Mouse (Mus musculus): Measurements from ENCODE around the gene Mgst2. TPM values are rescaled to one million over a fixed set of nuclear protein-coding genes. Genes with fewer than 3 reads are reported as not detected.

The Mgst2 gene
- polyA plus RNA-seq, 1 experiment from 2014 or later, result 0.90 TPM

GRCm38 (mm10) chr3:51659415-51659814 is 745 bp upstream of the Mgst2 start:
- ATAC-seq (replicated peaks; ENCODE audit: insufficient number of reproducible peaks, low FRiP score, low TSS enrichment, low read depth), result no peak
- 89% methylated on average over 5 of the region's 5 CpGs for WGBS
- Histone ChIP-seq H3K4me2 (ENCODE audit: low read depth, low read length) (no peak overlapping the region), H3K36me3 (replicated peaks; ENCODE audit: control insufficient read depth, insufficient read depth, low read depth, low read length) (no peaks in the 10 kb centered on the region), H3K9me3 (replicated peaks; ENCODE audit: control insufficient read depth, low read length) (no peaks in the 10 kb centered on the region), H3K4me1 (ENCODE audit: control insufficient read depth, insufficient read depth, low read length) (no peaks in the 10 kb centered on the region), H3K27me3 (ENCODE audit: control insufficient read depth, insufficient read depth, low read length) (no peaks in the 10 kb centered on the region), H3K4me3 (ENCODE audit: low read depth, low read length) (no peak overlapping the region), H3K27ac (replicated peaks; ENCODE audit: low read depth, low read length) (no peak overlapping the region), H3K9ac (replicated peaks; ENCODE audit: low read length) (no peak overlapping the region)
- no peak for DNase-seq (ENCODE audit: low spot score)

DNA sequence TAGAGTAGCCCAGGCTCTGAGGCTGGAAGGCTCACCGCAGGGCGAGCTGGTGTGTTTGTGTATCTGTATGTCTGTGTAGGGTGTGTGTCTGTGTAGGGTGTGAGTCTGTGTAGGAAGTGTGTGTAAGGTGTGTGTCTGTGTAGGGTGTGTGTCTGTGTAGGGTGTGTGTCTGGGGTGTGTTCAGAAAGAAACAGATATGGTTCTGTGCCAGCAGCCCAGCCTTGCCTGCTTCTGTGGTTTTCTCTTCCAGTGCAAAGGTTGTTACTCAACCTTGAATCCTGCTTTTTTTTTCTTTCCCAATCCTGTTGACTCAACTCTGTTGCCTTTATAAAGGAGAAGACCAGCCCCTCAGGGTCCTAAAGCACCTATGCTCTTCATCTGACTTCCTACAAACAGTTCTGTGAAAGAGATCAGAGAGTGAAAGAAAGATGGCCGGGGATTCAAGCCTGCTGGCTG is 689 bp downstream of the Mgst2 start:
- 70% methylated on average over 3 of the region's 3 CpGs for WGBS

GRCm38 (mm10) chr3:51661376-51661775 is 1.2 kb downstream of the Mgst2 start:
- no peaks in the 10 kb centered on the region for H3K9me3 ChIP-seq (replicated peaks; ENCODE audit: control insufficient read depth, low read length)
- 74% methylated on average over 5 of the region's 5 CpGs for WGBS
- H3K9ac ChIP-seq (replicated peaks; ENCODE audit: low read length), result no peak overlapping the region
- DNase-seq (ENCODE audit: low spot score) (no peak), ATAC-seq (replicated peaks; ENCODE audit: insufficient number of reproducible peaks, low FRiP score, low TSS enrichment, low read depth) (no peak)
- H3K4me1 ChIP-seq (ENCODE audit: control insufficient read depth, insufficient read depth, low read length), result no peaks in the 10 kb centered on the region
- H3K4me2 ChIP-seq (ENCODE audit: low read depth, low read length), result no peak overlapping the region
- H3K36me3 ChIP-seq (replicated peaks; ENCODE audit: control insufficient read depth, insufficient read depth, low read depth, low read length), result no peaks in the 10 kb centered on the region
- H3K4me3 ChIP-seq (ENCODE audit: low read depth, low read length), result no peak overlapping the region
- H3K27ac ChIP-seq (replicated peaks; ENCODE audit: low read depth, low read length), result no peak overlapping the region
- no peaks in the 10 kb centered on the region for H3K27me3 ChIP-seq (ENCODE audit: control insufficient read depth, insufficient read depth, low read length)

More for the DNA sequence above, 689 bp downstream of the Mgst2 start:
- DNase-seq (ENCODE audit: low spot score), result no peak
- no peaks in the 10 kb centered on the region for H3K9me3 ChIP-seq (replicated peaks; ENCODE audit: control insufficient read depth, low read length)
- H3K4me3 ChIP-seq (ENCODE audit: low read depth, low read length), result no peak overlapping the region
- H3K4me1 ChIP-seq (ENCODE audit: control insufficient read depth, insufficient read depth, low read length), result no peaks in the 10 kb centered on the region
- H3K36me3 ChIP-seq (replicated peaks; ENCODE audit: control insufficient read depth, insufficient read depth, low read depth, low read length), result no peaks in the 10 kb centered on the region
- no peak overlapping the region for H3K4me2 ChIP-seq (ENCODE audit: low read depth, low read length)
- no peaks in the 10 kb centered on the region for H3K27me3 ChIP-seq (ENCODE audit: control insufficient read depth, insufficient read depth, low read length)
- ATAC-seq (replicated peaks; ENCODE audit: insufficient number of reproducible peaks, low FRiP score, low TSS enrichment, low read depth), result no peak
- no peak overlapping the region for H3K9ac ChIP-seq (replicated peaks; ENCODE audit: low read length)
- H3K27ac ChIP-seq (replicated peaks; ENCODE audit: low read depth, low read length), result no peak overlapping the region

DNA sequence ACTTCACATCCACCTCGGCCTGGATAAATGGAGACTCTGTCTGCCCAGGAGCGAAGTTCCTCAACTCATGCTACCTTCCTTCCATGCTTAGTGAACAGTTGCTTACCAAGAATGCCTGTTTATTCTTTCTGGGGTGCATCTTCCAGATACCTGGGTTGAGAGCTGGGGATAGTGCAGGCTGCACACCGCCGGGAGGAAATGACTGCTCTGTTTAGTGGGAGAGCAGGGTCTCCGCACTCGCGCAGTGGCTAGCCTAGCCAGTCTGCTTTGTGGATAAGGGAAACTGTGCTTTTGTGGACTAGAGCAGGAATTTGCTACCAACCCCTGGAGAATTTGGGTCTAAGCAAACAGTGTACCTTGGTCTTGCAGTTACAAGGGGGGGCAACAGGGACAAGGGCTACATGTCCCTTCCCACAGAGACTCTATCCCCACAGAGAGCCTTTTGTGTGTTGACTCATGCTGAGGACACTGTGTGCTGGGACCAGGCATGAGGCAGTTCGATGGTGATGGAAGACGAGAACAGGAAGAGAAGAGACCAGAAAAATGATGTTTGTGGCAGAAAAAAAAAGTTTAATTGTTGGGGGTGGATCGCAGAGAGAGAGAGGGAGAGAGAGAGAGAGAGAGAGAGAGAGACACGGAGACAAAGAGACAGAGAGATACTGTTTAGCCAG is 1.9 kb downstream of the Mgst2 start:
- Histone ChIP-seq H3K4me2 (ENCODE audit: low read depth, low read length) (no peak overlapping the region), H3K4me3 (ENCODE audit: low read depth, low read length) (no peak overlapping the region), H3K9me3 (replicated peaks; ENCODE audit: control insufficient read depth, low read length) (no peaks in the 10 kb centered on the region), H3K36me3 (replicated peaks; ENCODE audit: control insufficient read depth, insufficient read depth, low read depth, low read length) (no peaks in the 10 kb centered on the region), H3K4me1 (ENCODE audit: control insufficient read depth, insufficient read depth, low read length) (no peaks in the 10 kb centered on the region), H3K27ac (replicated peaks; ENCODE audit: low read depth, low read length) (no peak overlapping the region), H3K9ac (replicated peaks; ENCODE audit: low read length) (no peak overlapping the region), H3K27me3 (ENCODE audit: control insufficient read depth, insufficient read depth, low read length) (no peaks in the 10 kb centered on the region)
- ATAC-seq (replicated peaks; ENCODE audit: insufficient number of reproducible peaks, low FRiP score, low TSS enrichment, low read depth) (no peak), DNase-seq (ENCODE audit: low spot score) (no peak)
- 68% methylated on average over 11 of the region's 11 CpGs for WGBS

DNA sequence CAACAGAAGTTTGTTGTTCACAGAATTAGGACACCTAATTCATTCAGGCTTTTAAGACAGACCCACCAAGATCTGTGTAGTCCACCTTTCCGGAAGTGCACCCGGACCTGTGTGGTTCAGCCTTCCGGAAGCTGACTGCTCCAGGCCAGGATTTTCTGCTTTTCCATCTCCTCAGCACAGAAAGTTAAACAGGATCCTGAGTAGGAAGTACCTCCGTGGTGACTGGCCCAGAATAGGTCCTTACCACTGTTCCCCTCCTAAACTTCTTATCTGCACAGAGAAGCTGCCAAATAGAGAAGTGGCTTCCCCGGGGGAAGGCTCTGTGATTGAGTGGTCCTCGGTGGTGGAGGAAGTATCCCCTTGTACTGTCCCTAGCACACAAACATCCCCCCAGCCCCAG is 2.4 kb downstream of the Mgst2 start:
- H3K27ac ChIP-seq (replicated peaks; ENCODE audit: low read depth, low read length), result no peak overlapping the region
- H3K9me3 ChIP-seq (replicated peaks; ENCODE audit: control insufficient read depth, low read length), result no peaks in the 10 kb centered on the region
- no peak overlapping the region for H3K4me2 ChIP-seq (ENCODE audit: low read depth, low read length)
- H3K27me3 ChIP-seq (ENCODE audit: control insufficient read depth, insufficient read depth, low read length), result no peaks in the 10 kb centered on the region
- WGBS, result 55% methylated on average over 6 of the region's 6 CpGs
- H3K4me3 ChIP-seq (ENCODE audit: low read depth, low read length), result no peak overlapping the region
- DNase-seq (ENCODE audit: low spot score), result no peak
- H3K9ac ChIP-seq (replicated peaks; ENCODE audit: low read length), result no peak overlapping the region
- H3K4me1 ChIP-seq (ENCODE audit: control insufficient read depth, insufficient read depth, low read length), result no peaks in the 10 kb centered on the region
- H3K36me3 ChIP-seq (replicated peaks; ENCODE audit: control insufficient read depth, insufficient read depth, low read depth, low read length), result no peaks in the 10 kb centered on the region
- no peak for ATAC-seq (replicated peaks; ENCODE audit: insufficient number of reproducible peaks, low FRiP score, low TSS enrichment, low read depth)

DNA sequence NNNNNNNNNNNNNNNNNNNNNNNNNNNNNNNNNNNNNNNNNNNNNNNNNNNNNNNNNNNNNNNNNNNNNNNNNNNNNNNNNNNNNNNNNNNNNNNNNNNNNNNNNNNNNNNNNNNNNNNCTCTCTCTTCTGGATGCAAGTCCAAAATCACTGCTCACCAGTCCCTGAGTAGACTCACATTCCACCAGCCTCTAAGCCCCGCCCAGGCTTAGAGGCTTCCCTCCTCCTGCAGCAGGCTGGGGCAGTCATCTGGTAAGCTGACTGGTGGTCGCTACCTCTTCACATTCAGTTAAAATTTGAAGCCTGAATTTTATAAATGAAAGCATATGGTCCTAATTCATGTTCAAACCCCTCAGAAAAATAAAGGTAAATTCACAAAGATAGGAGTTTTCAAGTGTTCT is 8.4 kb downstream of the Mgst2 start:
- Histone ChIP-seq H3K9ac (replicated peaks; ENCODE audit: low read length) (no peak overlapping the region), H3K4me2 (ENCODE audit: low read depth, low read length) (no peak overlapping the region), H3K9me3 (replicated peaks; ENCODE audit: control insufficient read depth, low read length) (no peaks in the 10 kb centered on the region), H3K27me3 (ENCODE audit: control insufficient read depth, insufficient read depth, low read length) (no peaks in the 10 kb centered on the region), H3K4me3 (ENCODE audit: low read depth, low read length) (no peak overlapping the region), H3K4me1 (ENCODE audit: control insufficient read depth, insufficient read depth, low read length) (no peaks in the 10 kb centered on the region), H3K36me3 (replicated peaks; ENCODE audit: control insufficient read depth, insufficient read depth, low read depth, low read length) (no peaks in the 10 kb centered on the region), H3K27ac (replicated peaks; ENCODE audit: low read depth, low read length) (no peak overlapping the region)
- no peak for ATAC-seq (replicated peaks; ENCODE audit: insufficient number of reproducible peaks, low FRiP score, low TSS enrichment, low read depth)
- WGBS, result 30% methylated on average over 2 of the region's 2 CpGs
- peak; percentile 60 for DNase-seq (ENCODE audit: low spot score)

DNA sequence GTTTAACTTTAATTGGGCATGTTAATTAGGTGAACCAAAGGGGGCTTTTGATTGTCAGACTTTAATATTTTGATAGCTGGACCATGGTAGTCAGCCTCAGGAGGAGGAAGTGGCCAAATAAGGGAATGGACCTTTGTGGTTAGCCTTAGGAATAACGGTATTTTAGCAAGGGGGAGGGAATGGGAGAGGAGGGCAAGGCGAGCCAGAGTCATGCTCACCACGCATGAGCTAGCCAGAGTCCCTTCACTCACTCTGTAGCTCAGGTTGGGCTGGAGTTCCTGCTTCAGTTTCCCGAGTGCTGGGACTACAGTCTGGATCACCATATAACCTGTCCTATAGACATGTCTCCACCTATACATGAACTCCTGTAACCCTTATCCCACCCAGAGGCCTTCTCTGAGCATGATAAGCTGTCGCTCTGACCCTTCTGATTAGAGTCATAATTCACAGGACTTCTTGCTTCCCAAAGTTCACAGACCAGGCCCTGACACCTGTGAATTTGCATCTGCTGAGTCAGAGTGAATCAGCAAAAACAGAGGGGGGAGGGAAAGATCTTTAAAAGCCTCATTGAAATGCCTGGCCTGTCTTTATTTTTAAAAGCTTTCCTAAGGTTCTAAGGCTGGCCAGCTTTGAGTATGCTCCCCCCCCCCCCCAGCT is 10.4 kb downstream of the Mgst2 start:
- WGBS, result 76% methylated on average over 5 of the region's 5 CpGs
- no peak overlapping the region for H3K4me2 ChIP-seq (ENCODE audit: low read depth, low read length)

DNA sequence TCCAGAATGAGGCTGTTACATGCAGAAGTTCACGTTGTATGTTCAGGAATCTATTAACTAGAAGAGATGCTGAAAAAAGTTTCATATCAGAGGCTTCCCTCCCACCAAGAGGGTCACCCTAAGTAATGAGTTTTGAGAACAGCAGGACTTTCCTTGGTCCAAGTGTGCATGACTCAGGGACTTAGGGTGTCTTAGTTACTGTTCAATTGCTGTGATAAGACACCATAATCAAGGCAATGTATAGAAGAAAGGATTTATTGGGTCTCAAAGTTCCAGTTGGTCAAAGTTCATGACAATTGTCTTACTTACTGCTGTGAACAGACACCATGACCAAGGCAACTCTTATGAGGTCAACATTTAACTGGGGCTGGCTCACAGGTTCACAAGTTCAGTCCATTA is 10.9 kb downstream of the Mgst2 start:
- no peak overlapping the region for H3K4me3 ChIP-seq (ENCODE audit: low read depth, low read length)
- DNase-seq (ENCODE audit: low spot score), result no peak
- no peaks in the 10 kb centered on the region for H3K27me3 ChIP-seq (ENCODE audit: control insufficient read depth, insufficient read depth, low read length)
- 81% methylated on average over 1 of the region's 1 CpGs for WGBS
- no peak overlapping the region for H3K4me2 ChIP-seq (ENCODE audit: low read depth, low read length)
- H3K27ac ChIP-seq (replicated peaks; ENCODE audit: low read depth, low read length), result no peak overlapping the region
- no peak overlapping the region for H3K9ac ChIP-seq (replicated peaks; ENCODE audit: low read length)
- no peaks in the 10 kb centered on the region for H3K4me1 ChIP-seq (ENCODE audit: control insufficient read depth, insufficient read depth, low read length)
- no peaks in the 10 kb centered on the region for H3K36me3 ChIP-seq (replicated peaks; ENCODE audit: control insufficient read depth, insufficient read depth, low read depth, low read length)
- ATAC-seq (replicated peaks; ENCODE audit: insufficient number of reproducible peaks, low FRiP score, low TSS enrichment, low read depth), result no peak
- no peaks in the 10 kb centered on the region for H3K9me3 ChIP-seq (replicated peaks; ENCODE audit: control insufficient read depth, low read length)

More for the DNA sequence above, 10.4 kb downstream of the Mgst2 start:
- Histone ChIP-seq H3K4me1 (ENCODE audit: control insufficient read depth, insufficient read depth, low read length) (no peaks in the 10 kb centered on the region), H3K27ac (replicated peaks; ENCODE audit: low read depth, low read length) (no peak overlapping the region), H3K36me3 (replicated peaks; ENCODE audit: control insufficient read depth, insufficient read depth, low read depth, low read length) (no peaks in the 10 kb centered on the region), H3K9ac (replicated peaks; ENCODE audit: low read length) (no peak overlapping the region), H3K27me3 (ENCODE audit: control insufficient read depth, insufficient read depth, low read length) (no peaks in the 10 kb centered on the region), H3K4me3 (ENCODE audit: low read depth, low read length) (no peak overlapping the region), H3K9me3 (replicated peaks; ENCODE audit: control insufficient read depth, low read length) (no peaks in the 10 kb centered on the region)
- ATAC-seq (replicated peaks; ENCODE audit: insufficient number of reproducible peaks, low FRiP score, low TSS enrichment, low read depth), result no peak
- DNase-seq (ENCODE audit: low spot score), result no peak

All from embryonic facial prominence, embryonic 11.5 days (tissue).